Mouse (Mus musculus) embryonic fibroblast, embryonic 13.5 days (primary cell): Measurements from ENCODE around the gene Bach2. TPM values are rescaled to one million over a fixed set of nuclear protein-coding genes. Genes with fewer than 3 reads are reported as not detected.

Source experiments
- H3K27ac ChIP-seq: 2 replicates; pipeline ENCODE4 v1.5.1; 2012; ENCODE audit warnings: low read length, control low read depth, inconsistent platforms; ENCODE audit not compliant: insufficient read depth
- H3K4me1 ChIP-seq: 2 replicates; pipeline ENCODE4 v1.6.1; 2011; ENCODE audit warnings: low read length; ENCODE audit not compliant: control insufficient read depth, insufficient read depth
- H3K4me3 ChIP-seq: 2 replicates; pipeline ENCODE4 v1.5.1; 2011; ENCODE audit warnings: mild to moderate bottlenecking, control low read depth, low read length; ENCODE audit not compliant: insufficient read depth
- CTCF ChIP-seq: IDR thresholded peaks from 2 replicates; pipeline ENCODE4 v1.5.1; 2011; ENCODE audit warnings: mild to moderate bottlenecking, control low read depth, low read length, moderate library complexity, borderline replicate concordance; ENCODE audit not compliant: insufficient read depth
- POLR2A ChIP-seq: IDR thresholded peaks from 2 replicates; pipeline ENCODE4 v1.6.1; 2011; ENCODE audit warnings: low read depth, mild to moderate bottlenecking, control low read depth, low read length, moderate library complexity
- polyA plus RNA-seq: library from polyadenylated mRNA; stranded (reverse); fragments of >200 nt; gene quantifications from 2 replicates; pipeline ENCODE4 v1.2.4, GENCODE M21; 2011; ENCODE audit warnings: low read depth; ENCODE audit not compliant: missing spikeins, insufficient read length

The Bach2 gene
- polyA plus RNA-seq, 1 experiment = 6.7 TPM

GRCm38 (mm10) chr4:32286405-32286804, 47.8 kb downstream of the Bach2 start:
- no peak overlapping the region for H3K4me3 ChIP-seq
- H3K27ac ChIP-seq = no peak overlapping the region
- no peak for TF ChIP-seq POLR2A
- no peak for TF ChIP-seq CTCF
- H3K4me1 ChIP-seq = peaks cover 3% of the 10 kb centered on the region

GRCm38 (mm10) chr4:32288036-32288860, 49.6 kb downstream of the Bach2 start:
- TF ChIP-seq CTCF (no peak), POLR2A (no peak)
- Histone ChIP-seq H3K4me1 (peaks cover 5% of the 10 kb centered on the region), H3K4me3 (no peak overlapping the region), H3K27ac (no peak overlapping the region)

DNA sequence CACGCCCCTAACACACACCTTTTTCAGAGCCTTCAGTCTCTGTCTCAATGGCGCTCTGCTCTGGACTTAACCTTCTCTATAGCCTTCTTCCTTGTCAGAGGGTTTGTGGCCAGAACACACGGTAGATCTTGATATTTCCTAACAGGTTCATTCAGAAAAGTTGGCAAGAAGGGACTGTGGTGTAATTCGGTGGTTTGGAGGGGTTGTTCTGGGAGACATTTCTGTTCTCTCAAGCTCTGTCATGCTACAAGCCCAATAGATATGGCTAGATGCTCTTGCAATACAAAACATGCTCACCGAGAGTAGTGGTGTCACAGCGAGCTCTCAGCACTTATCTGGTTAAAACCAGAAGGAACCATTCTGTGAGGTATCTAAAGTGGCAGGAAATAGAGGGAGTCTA, 51.2 kb downstream of the Bach2 start:
- TF ChIP-seq CTCF (no peak), POLR2A (no peak)
- H3K4me1 ChIP-seq = peaks cover 5% of the 10 kb centered on the region
- no peak overlapping the region for H3K27ac ChIP-seq
- H3K4me3 ChIP-seq = no peak overlapping the region

DNA sequence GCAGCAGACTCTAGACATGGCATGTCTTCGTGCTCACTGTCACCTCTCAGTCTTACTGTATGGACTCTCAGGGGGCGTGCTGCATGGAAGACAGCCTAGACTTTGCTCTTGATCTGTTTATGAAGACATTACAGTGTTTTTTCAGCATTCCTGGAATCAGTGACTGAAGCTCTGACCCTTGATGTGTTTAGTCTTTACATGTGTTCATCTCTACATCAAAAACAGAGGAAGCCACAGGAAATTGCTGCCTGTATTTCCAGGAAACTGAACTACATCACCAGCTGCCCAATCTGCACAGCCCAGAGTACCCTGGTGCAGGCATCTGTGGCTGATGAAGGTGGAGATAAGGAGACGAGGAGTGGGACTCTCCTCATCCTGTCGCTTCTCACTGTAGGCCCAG, 52.8 kb downstream of the Bach2 start:
- no peak overlapping the region for H3K27ac ChIP-seq
- H3K4me3 ChIP-seq = no peak overlapping the region
- peaks cover 5% of the 10 kb centered on the region for H3K4me1 ChIP-seq
- TF ChIP-seq CTCF (no peak), POLR2A (no peak)

- Histone ChIP-seq H3K4me1 (peaks cover 3% of the 10 kb centered on the region; the same call in 1 of the 2 replicates), H3K4me3 (no peak overlapping the region), H3K27ac (no peak overlapping the region)
- no peak for TF ChIP-seq CTCF
Measured at GRCm38 (mm10) chr4:32293686-32294265, 55.2 kb downstream of the Bach2 start.

GRCm38 (mm10) chr4:32297071-32297671, 58.6 kb downstream of the Bach2 start:
- TF ChIP-seq POLR2A (no peak), CTCF (no peak)
- Histone ChIP-seq H3K4me1 (peaks cover 3% of the 10 kb centered on the region), H3K27ac (no peak overlapping the region), H3K4me3 (no peak overlapping the region)

DNA sequence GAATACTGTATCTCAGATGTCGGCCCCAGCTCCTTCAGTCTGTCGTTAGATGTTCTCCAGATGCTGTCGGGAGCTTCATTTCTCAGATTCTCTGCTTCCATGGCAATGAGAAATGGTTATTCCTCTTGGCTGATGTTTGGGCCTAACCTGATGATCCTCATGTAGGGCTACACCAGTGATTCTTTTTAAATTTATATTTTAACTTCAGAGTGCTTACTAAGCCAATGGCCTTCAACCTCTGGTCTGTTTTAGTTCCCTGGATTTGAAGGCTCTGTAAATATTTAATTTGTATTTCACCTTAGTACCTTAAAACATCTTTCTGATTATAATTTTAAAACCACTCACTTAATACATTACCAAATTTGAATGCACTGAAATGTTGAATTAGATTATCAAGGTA, 60.6 kb downstream of the Bach2 start:
- no peak overlapping the region for H3K4me3 ChIP-seq
- peaks cover 6% of the 10 kb centered on the region for H3K4me1 ChIP-seq
- TF ChIP-seq POLR2A (no peak), CTCF (no peak)
- H3K27ac ChIP-seq = no peak overlapping the region

GRCm38 (mm10) chr4:32299970-32300369, 61.4 kb downstream of the Bach2 start:
- Histone ChIP-seq H3K27ac (no peak overlapping the region), H3K4me1 (peaks cover 11% of the 10 kb centered on the region), H3K4me3 (no peak overlapping the region)
- TF ChIP-seq POLR2A = no peak
- TF ChIP-seq CTCF = no peak

DNA sequence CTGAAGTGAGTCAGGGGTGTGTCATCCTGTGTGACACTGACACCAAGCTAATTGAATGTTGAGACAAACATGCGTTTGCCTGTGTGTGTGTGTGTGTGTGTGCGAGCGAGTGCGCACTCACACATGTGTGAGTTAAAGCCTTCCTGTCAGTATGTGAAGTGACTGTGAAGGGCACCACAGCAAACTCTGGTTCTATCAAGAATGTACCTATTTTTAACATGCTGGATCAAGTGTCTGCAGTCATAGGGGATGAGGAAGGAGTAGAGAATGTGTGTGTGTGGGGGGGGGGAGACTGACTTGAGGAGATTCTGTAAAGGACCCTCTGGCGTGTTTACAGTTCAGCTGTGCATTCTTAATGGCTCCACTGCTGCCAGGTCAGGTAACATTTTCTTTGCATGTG, 64.1 kb downstream of the Bach2 start:
- no peak for TF ChIP-seq CTCF
- no peak for TF ChIP-seq POLR2A
- Histone ChIP-seq H3K27ac (peak overlapping the region; percentile 68), H3K4me3 (no peak overlapping the region), H3K4me1 (peaks cover 31% of the 10 kb centered on the region)

- H3K4me3 ChIP-seq = no peak overlapping the region
- TF ChIP-seq POLR2A (no peak), CTCF (no peak)
- H3K27ac ChIP-seq = peak overlapping the region; percentile 81
- peaks cover 31% of the 10 kb centered on the region for H3K4me1 ChIP-seq
Measured at GRCm38 (mm10) chr4:32303076-32303475, 64.5 kb downstream of the Bach2 start.

DNA sequence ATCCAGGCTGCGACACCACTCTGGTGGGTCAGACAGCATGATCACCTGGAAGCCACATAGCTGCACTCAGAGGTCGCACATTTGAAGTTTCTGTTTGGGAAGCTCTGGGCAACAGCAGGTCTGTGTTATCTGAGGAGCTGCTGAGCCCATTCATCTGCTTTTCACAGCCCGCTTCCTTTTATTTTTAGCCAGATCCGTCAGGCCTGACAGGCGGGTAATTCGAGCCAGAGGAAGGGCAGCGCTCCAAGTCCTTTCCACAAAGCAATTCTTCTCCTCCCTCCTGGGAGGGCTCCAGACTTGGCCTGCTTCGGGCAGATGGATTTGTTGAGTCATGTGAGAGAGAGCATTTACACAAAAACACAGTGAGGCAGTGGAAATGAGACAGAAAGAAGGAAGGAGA, 65.1 kb downstream of the Bach2 start:
- peaks cover 31% of the 10 kb centered on the region for H3K4me1 ChIP-seq
- TF ChIP-seq POLR2A (no peak), CTCF (no peak)
- no peak overlapping the region for H3K4me3 ChIP-seq
- peak overlapping the region; percentile 81 for H3K27ac ChIP-seq
